Mouse (Mus musculus): ENCODE data around the gene Add3.
"Not testable (repeated sequence)": the region's sequence is repeated elsewhere in the genome, so short reads cannot be mapped to it uniquely, and the experiment has no call there.

DNA sequence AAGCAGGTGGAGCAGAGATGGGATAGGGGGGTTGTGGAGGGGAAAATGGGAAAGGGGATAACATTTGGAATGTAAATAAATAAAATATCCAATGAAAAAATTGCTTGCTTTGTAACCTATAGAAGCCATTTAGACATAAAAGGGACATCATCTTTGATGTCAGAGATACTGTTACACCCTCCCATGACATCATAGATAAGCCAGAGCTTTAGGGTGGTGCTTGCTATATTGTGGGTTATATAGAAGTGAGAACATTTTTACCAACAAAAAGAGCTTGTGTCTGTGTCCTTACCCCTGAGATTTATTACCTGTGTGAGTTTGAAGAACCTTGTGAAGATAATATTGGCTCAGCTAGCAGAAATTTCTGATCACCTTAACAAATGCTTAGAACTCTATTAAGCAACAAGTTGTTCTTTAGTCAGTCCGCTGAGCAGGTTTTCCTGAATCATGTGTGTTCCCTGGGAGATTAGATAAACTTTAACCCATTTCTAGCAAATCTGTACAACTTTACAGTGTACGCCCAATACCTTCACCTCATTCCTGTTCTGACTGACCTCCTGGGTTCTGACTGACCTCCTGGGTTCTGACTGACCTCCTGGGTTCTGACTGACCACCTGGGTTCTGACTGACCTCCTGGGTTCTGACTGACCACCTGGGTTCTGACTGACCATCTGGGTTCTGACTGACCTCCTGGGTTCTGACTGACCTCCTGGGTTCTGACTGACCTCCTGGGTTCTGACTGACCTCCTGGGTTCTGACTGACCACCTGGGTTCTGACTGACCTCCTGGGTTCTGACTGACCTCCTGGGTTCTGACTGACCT is 85.2 kb downstream of the Add3 start:
- TF ChIP-seq CTCF (conservative IDR thresholded peaks at IDR 0.05; ENCODE audit: low read length); POU5F1 (IDR thresholded peaks at IDR 0.05; ENCODE audit: borderline replicate concordance, low read length); NANOG (IDR thresholded peaks at IDR 0.05; ENCODE audit: borderline replicate concordance, low read length): not testable (repeated sequence)

Data from E14TG2a.4 (cell line).